Mouse (Mus musculus): ENCODE measurements around the gene Prkaa2. TPM values are rescaled to one million over a fixed set of nuclear protein-coding genes. Genes with fewer than 3 reads are reported as not detected.

Gene Prkaa2
- total RNA-seq, 2 experiments from 2014 or later: 7.6 to 12.7 TPM

DNA sequence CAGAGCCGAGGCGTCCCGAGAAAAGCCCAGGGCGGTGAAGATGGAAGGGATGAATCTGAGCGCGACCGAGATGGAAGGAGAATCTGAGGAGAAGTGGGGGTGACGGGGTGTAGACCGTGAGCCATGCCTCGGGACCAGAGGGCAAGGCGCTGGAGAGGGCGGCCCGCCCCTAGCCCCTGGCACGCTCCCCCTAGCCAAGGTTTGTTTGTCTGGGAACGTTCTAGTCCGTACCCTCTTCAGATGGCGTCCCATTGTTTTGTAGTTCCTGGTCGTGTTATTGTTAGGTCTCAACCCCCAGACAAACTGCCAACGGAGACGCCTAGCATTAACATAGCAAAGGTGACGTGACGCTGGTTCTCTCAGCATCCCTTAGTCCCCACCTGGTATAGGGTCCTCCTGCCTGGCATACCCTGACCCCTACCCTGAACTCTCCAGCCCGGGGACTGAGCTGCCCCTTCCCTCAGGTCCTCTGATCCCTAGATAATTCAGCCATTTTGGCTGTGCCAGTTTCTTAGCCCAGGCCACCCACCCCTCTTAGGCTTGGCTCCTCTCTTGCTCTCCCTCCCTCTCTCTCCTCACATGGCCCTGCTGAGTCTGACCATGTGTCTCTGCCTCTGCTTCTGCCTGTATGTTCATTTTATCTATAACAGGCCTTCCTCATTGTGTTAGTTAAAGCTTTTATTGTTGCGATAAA, 447 bp upstream of the Prkaa2 start:
- no peak for DNase-seq

DNA sequence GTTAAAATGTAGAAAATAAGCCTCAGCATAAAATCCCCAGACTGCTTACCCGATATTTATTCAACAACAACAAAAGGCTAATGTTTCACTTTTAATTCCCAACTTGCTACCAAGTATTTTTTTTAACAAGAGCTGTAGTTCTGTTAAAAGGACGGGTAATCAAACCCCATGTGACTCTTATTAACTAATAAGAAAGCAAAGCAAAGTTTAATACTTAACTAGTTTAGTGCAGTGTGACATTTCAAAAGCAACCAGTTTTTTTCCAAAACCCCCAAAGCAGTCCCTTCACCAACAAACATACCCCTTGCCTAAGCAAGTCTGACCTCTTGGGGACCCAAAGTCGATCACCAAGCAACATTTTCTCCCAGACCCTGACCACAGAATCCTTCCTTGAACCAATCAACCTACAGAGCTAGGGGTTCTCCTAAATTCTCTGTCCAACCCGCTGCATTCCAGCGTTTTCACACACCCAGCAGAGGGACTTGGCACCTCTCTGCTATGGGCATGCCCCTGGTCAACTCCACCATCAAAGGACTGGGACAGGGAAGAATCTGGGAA, 970 bp downstream of the Prkaa2 start:
- DNase-seq: no peak

DNA sequence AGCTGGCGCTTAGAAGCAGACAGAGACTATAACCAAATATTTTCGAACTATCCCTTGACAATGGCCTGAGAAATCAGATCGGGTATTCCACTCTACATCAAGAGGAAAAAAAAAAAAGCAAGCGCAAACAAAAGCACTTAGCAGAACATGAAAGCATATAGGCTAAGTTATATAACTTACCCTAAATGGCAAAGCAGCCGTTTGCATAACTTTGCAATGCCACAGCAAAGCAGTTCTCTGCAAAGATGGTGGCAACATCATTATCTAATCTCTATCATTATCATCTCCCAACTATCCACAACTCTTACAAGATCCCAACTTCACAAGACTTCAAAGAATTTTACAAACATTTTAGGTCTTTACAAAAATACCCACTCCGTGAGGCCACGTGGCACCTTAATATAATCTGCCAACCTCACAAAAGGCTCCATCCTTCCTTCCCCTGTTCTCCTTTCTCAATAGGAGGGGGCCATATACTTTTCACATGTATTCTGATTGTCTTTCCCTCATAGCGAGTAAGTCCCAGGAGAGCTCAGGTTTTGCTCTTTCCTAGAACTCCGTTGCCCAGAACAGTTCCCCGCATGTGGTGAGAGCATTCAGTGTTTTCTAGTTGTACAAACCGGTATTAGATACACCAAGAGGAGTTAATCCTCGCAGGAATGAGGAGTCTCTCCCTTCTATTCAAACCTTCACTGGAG, 1.6 kb downstream of the Prkaa2 start:
- DNase-seq: no peak

DNA sequence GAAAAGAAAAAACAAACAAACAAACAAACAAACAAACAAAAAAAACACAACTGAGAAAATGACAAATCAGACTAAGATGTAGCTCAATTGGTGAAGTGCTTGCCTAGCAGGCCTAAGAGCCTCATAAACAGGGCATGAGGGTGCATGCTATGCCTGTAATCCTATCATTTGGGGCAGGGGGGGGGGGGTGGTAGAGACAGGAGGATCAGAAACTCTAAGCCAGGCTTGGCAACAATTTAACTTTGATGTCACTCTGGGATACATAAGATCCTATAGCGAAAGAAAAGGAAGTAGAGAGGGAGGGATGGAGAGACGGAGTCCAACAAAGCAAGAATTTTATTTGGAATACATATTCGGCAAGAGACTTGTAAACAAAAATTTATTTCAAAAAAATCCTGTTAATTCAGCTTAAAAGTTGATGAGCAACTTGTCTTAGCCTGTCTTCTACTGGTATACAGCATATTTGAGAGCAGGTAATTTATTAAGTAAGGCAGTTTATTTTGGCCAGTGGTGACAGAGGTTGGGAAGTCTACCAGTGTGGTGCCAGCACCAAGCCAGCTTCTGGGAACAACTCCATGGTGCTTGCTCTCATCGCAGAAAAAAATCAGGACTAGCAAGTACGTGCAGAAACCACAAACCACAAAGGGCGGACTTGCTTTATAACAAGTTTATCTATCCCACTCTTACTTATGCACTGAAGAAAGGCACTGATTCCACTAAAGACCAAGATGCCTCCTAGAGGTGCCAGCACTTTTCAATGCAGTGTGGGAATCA, 5.4 kb downstream of the Prkaa2 start:
- no peak for DNase-seq

DNA sequence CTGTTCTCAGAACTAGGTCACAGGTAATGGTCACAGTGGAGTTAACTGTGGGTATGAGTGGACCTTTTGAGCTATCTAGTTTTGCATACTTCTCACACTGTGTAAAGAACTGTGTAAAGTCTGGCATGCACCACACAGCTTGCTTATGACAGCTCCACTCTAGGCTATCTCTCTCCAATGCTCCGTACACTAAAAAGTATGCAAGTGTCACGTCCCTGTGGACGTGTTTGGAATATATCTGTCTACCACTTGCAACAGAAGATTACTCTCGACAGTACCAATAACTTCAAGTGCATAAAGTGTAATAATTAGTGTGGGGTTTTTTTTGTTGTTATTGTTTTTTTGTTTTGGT, 8.4 kb downstream of the Prkaa2 start:
- no peak for DNase-seq

DNA sequence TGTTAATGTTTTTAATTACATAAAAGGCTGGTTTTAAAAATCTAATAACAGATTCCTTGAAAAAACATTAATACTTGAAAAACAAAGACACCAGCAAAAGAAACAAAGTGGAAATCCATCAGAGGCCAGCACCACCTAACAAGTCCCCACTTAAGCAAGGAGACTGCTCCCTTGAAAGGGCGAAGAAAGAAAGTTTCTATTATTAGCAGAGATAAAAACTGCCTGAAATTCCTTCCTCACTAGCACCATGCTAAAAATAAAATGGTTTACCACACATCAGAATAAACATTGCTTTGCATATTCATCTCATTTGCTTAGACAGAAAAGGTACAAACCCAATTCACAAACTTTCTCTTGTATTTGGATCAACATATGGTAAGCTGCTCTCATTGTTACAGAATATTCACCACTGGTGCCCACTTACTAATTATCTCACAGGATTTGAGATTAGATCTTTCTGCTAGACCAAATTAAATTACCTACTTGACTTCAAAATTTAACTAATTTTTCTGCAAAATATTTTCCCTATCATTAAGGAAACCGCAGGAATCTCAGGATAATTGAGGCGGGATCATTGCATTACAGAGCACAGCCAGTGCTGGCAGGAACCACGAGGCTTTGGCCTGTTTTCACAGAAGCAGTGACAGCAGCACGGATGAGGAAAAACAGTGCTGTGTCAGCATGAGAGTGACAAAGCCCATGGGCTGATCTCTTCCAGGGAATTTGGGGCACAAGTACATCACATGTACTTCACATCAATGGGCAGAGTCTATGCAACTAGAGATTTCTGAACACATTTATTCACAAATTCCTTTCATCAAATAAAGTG, 9.0 kb downstream of the Prkaa2 start:
- DNase-seq: peak; percentile 35

DNA sequence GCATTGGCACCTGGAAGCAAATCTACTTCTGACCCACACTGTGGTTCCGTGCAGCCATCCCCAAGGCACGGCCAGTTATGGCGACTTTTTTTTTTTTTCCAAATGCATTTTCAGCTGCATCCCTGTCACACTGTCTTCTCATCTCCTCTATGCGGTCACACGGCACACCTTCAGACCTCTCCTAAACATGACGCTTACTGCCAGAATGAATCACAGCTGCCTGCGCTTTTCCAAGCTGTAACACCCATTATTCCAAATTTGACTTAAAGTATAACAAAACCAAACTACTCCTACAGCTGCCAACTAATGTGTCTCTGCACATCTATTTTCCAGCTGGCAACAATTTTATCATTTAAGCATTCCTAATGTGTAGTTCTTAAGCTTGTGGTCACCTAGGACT, 11.0 kb downstream of the Prkaa2 start:
- DNase-seq: no peak

DNA sequence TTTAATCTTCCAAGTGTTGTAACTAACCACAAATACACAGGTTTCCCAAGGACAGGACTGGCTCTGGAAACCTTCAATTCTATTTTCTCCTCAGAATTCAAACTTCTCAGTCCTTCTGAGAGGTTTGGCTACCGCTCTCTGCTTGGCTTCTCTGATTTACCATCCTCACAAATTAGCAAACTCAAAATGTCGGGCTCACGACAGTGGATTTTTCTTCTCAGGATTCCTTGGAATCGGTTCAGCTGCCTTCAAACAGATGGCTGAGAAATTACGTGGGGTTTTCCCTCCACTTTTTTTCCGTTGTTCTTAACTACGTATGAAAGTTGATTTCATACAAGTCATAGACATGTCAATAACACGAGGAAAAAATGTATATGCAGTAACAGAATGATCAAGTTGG, 11.5 kb downstream of the Prkaa2 start:
- DNase-seq: no peak

DNA sequence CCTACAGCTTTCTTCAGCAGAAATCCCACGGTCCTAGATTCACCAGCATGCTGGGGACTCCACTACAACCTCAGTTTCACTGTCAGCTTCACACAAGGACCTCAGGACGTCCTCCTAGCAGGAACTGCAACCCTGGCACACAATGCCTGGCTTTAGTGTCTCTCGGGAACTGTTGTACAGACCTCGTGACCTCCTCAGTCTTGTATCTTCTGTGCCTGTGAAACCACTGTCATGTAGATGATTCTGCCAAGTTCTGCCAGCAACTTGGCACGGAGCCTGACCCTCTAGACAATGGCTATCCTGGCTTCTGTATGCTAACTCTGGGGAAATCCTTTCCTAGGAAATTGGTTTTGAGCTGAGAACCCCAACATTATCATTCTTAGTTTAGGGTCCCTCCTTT, 14.4 kb downstream of the Prkaa2 start:
- peak; percentile 71 for DNase-seq

DNA sequence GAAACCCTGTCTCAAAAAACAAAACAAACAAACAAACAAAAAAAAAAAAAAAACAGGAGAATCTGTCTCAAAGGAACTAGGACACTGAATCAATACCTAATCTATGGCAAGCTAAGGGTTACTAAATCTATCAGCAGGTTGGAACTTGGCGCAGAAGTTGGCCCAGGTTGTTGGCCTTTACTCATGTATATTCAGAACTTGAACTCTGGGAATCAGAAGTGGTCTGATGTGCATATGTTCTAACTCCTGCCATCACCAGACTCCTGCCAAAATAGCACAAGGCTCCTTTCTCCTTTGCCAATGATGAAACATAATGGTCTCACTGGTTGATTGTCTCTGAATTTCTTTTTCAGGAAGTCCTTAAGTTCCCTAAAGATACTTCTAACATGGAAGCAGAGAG, 15.7 kb downstream of the Prkaa2 start:
- DNase-seq: no peak

DNA sequence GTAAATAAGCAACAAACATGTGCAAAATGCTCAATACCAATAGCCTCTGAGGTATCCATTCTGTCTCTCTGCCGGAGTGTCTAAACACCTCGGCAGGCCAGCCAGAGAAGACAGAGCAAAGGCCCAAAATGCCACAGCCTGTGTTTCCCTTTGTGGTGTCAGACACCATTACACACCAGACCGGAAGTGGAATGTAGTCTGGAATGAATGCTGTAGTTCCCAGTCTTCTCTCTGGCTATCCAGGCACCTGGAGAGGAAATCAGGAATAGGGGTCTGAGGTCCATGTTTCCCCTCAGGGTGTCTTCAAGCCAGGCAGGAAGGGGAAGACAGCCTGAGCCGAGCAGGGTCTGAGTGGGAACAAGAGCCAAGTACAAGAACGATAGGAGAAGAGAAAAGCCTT, 19.3 kb downstream of the Prkaa2 start:
- no peak for DNase-seq

DNA sequence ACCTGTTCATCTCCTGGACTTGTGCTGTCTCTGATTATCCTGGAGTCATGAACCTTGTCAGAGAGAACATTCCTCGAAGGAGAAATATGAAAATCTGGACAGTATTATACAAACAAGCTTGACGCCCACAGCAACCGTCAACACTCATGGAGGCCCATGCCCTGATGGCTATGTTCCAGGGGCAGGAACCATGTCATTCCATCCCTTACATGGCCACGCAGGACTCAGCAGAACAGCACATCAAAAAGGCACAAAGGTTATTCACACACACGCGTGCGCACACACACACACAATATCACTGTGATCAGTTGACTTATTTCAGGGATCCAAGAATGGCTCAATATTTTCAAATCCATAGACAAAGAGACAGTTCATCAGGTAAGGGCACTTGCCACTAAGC, 20.3 kb downstream of the Prkaa2 start:
- no peak for DNase-seq

DNA sequence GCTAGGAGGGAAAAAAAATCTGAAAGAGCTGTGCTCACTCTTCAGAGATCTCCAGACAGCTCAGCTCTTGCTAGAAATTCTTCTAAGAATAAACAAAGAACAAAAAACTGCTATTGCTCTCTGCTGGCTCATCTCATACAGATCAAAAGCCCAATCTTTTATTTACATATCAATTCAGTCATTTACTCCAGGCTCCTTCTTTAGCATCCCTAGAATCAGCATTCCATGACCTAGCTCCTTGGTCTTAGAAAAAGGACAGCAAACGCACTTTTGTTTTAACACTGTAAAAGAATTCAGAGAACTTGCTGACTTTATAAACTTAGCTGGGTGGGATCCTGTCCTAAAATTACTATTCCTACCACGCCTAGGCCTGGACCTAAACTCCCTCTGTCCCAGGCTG, 21.0 kb downstream of the Prkaa2 start:
- no peak for DNase-seq

DNA sequence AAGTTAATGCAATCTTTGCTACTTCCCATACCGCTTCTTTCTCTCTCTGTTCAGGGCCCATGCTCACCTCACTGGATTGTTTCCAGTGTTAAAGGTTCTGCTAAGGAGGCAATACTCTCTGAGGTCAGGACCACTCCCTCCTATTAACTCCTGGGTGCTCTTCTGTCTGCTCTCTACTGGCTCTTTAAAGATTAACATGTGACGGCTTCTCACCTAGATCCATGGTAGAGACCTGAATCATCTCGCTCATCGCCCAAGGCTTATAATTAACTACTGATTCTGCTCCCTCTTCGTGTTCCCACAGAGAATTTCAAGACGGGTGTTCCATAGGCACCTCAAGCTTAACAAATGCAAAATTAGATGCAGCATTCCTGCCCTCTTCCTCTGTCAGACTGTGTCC, 33.5 kb downstream of the Prkaa2 start:
- no peak for DNase-seq

DNA sequence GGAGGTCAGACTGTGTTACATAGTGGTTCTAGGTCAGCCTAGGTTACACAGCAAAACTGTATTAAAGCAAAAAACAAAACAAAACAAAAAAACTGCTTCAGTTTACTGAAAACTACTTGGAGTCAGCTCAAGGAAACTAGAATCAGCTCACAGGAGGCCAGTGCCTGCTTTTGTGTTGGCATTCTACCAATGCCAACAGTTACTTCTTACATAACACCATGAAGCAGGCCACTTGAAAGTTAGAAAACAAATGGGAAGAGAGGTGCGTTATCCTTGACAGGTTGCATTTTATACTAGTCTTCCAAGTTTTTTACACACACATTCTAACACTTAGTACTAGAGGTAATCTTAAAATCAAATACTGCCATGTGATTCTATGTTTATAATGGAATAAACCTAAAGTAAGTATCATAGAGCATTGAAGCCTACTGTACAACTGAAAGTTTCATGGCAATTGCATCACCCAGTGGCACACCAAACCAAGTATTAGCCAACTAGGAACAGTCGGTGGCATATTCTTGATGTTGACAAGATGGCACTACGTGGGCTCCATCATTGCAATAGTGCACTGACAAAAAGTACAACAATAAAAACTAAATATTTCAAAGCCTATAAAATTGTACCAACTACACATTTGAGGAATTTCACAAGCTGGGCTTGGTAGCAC, 37.8 kb downstream of the Prkaa2 start:
- peak; percentile 20 for DNase-seq

DNA sequence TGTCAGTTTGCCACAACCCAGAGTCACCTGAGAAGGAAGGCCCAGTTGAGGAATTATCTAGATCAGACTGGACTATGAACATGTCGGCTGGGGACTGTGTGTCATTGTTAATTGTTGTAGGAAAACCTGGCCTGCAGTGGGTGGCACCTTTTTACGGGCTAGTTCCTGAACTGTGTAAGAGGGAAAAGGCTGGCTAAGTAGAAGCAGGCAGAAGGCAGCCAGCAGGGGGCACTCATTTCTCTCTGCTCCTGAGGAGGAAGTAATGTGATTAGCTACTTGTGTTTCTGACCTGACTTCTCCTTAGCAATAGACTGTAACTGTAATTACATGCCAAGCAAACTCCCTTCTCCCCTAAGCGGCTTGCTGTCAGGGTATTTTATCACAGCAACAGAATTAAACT, 38.7 kb downstream of the Prkaa2 start:
- peak; percentile 86 for DNase-seq

DNA sequence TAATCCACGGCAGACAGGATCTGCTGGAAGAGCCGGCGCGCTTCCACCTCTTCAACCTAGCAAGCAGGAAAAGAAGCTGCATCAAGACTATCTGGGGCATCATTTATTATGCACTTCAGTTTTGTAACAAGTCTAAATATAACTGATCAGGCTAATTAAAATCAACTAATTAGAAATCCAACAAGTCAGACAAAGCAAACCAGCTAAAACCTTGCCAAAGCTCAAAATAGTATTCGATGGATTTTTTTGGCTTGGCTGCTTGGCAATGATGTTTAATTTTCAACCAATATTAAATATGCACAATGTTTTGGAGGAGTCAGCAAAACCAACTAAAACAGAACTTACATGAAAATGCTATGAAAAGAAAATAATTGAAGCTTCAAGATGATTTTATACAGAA, 58.4 kb downstream of the Prkaa2 start:
- DNase-seq: no peak

DNA sequence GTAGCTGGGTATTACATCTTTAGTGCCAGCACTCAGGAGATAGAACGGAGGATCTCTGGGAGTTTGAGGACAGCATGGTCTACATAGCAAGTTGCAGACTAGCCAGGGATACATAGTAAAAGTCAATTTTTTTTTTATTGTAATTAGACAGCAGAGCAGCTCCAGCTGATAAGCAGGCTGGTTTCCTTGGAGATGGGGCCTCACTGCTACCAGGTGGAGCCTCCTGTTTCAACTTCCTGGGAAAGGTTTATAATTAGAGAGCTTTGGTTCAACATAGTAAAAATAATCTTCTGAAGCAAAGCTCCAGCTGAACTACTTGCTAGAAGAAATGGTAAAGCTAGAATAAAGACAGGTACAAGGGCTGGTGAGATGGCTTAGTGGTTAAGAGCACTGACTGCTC, 59.6 kb downstream of the Prkaa2 start:
- DNase-seq: no peak

DNA sequence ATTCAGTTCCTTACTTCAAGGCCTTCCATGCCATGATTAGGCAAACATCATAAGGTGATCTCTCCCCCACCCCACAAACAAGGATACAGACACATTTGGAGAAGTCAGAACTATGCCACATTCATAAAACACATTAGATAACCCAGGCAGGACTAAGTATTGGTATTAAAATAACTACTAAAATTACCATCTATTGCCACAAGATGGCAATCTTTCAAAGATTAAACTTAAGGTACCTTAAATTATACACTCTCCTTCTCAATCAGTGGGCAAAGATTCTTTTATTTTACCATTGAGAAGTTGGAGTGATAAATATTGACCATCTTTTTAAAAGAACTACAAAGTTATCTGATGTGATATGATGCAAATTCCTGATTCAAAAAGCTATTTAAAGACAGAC, 75.4 kb downstream of the Prkaa2 start:
- no peak for DNase-seq

DNA sequence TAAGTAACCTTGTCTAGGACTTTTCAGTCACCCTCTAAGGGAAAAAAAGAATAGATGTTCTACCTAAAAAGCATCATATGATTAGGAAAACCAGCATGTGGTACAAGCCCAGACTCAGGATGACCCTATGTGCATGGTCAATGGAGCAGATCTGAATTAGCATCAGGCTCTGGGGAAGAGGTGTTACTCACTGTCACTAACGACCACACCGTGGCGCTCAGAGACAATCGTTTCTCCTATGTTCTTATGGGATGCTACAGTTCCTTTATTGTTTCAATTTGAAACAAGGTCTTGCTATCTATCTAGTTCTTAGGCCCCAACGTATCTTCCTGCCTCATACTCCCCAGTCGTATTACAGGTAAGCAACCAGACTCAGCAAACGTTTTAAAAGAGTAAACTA, 76.5 kb downstream of the Prkaa2 start:
- DNase-seq: no peak

DNA sequence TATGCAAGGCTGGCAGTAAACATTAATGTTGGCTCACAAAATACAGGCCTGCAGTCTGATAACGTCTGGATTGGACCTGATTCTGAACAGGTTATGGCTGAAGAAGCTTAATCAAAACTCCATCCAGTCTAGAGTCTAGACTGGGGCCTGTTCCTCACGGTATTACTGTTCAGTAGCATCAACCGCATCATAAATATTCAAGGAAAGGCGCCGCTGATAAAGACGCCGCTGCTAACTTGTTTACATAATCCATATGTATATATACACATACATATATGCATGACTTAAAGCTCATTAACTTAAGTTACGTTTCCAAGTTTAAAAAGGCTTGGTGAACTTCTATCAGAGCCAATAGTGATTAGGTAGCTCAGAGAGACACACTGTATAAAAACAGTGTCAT, 78.6 kb downstream of the Prkaa2 start:
- DNase-seq: no peak

DNA sequence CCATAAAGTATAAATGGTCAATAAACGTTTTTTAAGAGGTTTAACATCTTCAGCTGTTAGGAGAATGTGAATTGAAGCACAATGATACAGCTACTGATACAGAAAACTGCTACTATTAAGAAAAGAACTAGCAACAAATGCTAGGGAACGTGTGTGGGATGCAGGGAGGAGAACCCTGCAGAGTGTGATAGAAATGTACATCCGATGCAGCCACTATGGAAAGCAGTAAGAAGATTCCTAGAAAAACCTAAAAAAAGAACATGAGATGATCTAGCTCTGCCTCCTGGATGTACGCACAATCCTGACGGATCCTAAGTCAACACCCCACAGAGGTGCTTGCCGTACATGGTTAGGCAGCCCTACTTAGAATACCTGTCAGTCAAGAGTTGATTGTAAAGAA, 82.4 kb downstream of the Prkaa2 start:
- DNase-seq: no peak

Data from adrenal gland, postnatal 10 days (tissue).